Mouse (Mus musculus) large intestine, adult 2 months (tissue): Measurements from ENCODE around the gene Frmd4a. TPM values are rescaled to one million over a fixed set of nuclear protein-coding genes. Genes with fewer than 3 reads are reported as not detected.

Experiments used
- DNase-seq: peaks from one replicate; pipeline ENCODE4 v3.0.0-alpha.2; 2012; ENCODE audit warnings: low read depth, low spot score
- WGBS: fragments of 180-500 bp; shearing (Covaris S2); methylation state at CpG from one replicate; pipeline ENCODE4 v1.1.7; 2018; 5-methylcytosine and 5-hydroxymethylcytosine counted together
- polyA plus RNA-seq: library from polyadenylated mRNA; depleted of rRNA; stranded (reverse); fragments of >200 nt; gene quantifications from 2 replicates; pipeline ENCODE4 v1.2.3, GENCODE M21; 2012

Gene Frmd4a
- polyA plus RNA-seq, 1 experiment: 2.6 TPM

DNA sequence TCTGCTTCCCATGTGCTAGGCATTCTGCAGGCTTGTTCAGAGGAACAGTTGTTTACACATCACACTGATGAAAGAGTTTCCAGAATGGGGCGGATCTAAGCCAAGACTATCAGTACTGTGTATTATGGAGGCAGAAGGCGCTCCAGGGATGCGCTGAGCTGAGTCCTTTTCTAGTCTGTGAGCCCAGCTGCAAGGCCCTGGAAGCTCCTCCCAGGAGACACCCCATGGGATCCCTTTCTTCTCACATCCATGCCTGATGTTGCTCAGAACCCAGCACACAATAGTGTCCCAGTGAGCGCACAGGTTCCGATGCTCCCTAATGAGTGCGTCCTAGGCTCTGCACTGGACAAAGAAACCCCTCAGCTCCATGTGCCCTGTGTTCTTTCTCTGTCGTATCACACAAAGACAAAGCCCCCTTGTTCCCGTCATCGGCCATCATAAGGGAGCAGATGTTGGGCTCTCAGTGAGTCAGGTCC is 511.8 kb downstream of the Frmd4a start:
- DNase-seq: no peak
- 90% methylated on average over 9 of the region's 9 CpGs for whole genome bisulfite sequencing

DNA sequence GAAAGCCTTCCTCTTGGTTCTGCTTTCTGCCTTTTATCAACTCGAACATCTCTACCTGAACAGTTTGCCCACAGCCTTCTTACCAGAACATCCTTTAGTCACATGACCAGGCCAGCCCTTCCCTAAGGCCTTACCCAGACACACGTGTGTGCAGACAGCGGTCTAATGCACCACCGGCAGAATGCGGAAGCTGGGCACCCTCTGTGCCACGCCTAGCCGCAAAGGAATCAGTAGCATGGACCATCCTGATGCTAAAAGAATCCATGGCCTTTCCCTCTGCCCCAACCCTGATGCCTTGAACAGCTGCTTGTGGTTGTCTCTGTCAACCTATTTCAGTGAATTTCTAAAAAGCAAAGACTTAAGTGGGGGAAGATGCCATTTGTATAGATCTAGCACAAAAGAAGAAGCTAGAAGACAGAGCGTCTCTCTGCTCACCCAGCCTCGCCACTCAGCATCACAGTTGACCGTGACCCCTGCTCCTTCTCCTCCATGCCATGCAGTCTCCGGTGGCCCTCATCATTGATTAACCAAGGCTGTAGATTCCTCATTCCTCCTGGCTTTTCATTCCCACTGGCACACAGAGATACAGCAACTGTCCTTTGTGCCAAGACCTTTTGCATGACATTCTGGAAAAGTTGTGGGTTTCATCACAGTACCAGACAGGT is 514.1 kb downstream of the Frmd4a start:
- 54% methylated on average over 11 of the region's 11 CpGs for WGBS

DNA sequence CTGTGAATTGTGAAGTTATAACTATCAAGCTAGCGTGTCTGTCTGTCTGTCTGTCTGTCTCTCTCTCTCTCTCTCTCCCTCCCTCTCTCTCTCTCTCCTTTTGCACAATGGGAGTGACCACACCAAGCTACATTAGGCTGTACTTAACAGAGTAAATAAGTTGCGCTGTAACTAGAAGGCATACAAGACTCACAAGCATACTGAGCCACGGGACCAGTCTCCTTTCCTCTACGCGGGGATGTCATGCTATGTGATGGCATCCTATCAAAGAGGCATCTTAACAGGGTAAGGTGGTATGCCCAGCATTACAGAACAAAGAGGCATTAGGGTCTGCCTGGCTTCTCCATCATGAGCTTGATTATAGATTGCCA is 514.7 kb downstream of the Frmd4a start:
- no peak for DNase-seq

More for the DNA sequence above, 514.1 kb downstream of the Frmd4a start:
- no peak for DNase-seq

DNA sequence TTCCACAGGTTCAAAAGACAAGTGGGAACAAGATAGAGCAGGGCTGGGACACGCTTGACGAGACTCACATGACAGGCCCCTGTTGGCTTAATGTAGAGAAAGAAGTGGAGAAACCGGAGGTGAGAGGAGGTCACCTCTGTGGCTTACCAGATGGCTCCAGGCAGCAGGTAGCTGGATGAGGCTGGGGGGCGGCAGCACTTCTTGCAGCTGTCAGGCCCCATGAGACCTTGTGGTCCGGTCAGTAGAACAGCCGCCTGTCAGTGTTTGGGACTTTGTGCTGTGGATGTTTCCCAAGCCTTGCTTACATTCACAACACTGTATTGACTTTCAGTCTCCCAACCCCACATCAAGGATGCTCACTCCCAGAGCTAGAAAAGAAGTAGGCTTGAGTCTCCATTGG is 515.4 kb downstream of the Frmd4a start:
- 95% methylated on average over 6 of the region's 6 CpGs for WGBS

More for the DNA sequence above, 514.7 kb downstream of the Frmd4a start:
- WGBS: 74% methylated on average over 5 of the region's 5 CpGs

DNA sequence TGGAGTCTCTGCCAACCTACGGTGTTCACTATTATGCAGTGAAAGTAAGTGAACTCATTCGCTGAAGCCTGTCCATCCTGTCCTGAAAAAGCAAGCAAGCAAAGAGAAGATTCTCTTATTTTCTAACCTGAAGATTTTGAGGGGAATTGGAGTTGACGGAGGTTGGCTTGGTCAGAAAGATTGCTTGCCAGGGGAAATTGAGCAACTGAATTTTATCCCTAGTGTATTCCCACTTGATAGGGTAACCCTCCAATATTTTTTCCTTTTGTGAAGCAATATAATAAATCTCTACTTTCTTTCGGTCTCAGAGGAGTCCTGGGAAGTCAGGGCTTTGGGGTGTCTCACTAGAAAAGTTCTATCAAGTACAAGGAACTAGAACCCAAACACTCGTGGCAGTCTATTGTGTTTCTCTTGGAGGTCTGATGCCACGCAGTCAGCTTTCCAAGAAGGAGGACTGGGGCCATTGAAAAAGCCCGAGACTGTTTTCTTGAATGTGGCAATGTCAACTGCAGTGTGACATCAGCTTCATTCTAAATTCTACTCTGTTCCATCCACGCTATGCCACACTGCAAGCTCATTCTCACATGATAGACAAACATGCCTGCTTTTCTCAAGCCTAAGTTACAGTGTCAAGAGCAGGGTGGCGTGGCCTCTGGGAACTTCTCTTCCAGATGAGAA is 517.8 kb downstream of the Frmd4a start:
- WGBS: 88% methylated on average over 9 of the region's 9 CpGs
- no peak for DNase-seq

More for the DNA sequence above, 515.4 kb downstream of the Frmd4a start:
- no peak for DNase-seq

DNA sequence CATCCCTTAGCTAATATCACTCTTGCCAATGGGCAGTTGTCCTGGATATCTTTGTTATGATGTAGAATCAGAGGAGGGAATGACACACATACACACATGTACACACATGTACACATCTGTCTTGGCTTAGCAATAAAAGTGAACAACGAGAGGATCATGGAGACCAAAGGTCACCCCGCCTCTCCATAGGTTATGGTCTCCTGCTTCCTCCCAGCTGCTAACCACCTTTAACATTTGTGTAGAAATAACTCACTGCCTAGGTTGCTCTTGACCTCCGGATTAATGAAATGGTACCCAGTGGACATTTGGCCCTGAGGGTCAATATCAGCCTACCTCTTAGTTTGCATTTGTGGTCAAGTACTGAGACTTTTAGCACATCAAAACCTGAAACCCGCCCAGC is 523.8 kb downstream of the Frmd4a start:
- 47% methylated on average over 4 of the region's 4 CpGs for WGBS
- no peak for DNase-seq

DNA sequence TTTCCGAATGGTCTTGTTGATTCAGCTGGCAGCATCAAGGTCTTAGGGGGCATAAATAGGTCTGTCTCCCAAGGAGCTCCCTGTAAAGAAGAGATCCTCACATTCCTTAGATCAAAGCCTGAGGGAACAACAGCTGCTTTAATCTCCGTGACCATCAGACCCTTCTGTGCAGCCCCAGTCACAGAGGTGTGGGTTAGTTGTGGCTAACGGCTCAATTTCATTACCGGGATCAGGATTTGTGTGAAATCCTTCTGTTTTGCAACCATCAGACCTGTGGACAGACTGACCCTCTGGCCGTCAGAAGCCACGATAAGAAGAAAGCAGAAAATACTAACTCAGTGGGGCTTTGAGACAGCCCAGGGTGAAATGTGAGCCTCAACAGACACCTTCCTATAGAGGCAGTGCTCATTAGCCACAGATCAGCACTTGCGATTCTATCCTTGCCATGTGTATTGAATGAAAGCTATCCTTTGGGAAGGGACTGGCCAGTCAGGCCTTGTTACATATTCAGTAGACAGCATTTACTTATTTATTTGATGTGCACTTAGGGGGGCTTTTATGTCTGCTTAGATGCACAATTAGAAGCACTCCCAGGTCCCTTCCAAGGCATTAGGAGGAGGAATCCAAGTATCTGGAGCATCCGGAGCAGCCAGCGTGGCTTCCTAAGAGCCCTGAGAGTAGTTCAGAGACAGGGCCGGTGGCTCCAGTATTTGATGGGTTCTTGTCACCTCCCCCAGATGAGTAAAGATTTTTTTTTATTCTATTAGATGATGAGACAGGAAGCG is 524.5 kb downstream of the Frmd4a start:
- DNase-seq: no peak
- WGBS: 78% methylated on average over 11 of the region's 11 CpGs

DNA sequence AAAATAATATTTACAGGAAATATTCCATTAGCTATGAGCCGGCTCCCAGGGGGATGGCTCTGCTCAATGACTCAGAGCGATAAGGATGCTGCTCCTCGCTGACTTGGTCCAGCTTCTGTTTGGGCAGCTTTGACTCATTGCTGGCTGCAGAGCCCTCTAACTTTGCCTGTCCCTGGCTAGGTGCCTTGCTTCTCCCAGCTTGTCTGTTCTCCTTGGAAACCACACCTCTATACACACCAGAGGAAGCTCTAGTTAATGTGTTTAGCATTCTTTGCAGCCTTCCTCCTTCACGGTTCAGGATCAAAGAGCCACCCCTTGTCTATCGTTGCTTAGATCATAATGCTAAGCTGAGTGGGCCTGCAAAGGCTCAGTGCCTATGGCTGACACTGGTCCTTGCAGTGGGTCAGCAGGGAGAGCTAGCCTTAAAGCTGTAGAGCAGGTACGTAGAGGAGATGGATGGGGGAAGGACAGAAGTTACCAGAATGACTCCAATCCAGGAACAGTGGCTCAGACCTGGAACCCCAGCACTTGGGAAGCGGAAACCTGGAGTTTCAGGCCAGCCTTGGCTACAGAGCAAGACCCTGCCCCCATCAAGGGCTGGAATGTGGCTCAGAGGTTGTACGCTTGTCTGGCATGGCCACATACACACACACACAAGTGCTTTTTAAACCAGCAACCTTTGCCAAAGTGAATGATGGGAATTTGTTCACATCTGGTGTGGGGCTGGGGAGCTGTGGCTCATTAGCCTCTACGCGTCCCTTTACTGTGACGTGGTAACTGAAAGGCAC is 525.3 kb downstream of the Frmd4a start:
- WGBS: 52% methylated on average over 11 of the region's 11 CpGs
- DNase-seq: no peak

DNA sequence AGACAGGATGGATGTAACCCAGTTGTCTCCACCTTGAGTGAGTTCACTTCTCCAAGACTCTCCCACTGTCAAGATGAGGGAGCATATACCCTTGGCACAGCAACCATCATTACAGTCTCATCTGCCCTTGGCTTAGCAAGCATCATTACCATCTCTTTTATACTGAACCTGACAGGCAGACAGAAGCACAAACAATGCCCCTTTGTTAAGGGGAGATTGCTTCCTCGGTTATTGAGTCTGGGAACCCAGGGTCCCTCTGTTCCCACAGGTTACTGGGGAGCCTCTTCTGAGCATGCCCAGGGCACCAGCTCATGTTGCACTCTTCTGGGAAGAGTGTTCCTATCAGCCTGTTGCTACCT is 525.9 kb downstream of the Frmd4a start:
- WGBS: 25% methylated on average over 1 of the region's 1 CpGs
- no peak for DNase-seq

DNA sequence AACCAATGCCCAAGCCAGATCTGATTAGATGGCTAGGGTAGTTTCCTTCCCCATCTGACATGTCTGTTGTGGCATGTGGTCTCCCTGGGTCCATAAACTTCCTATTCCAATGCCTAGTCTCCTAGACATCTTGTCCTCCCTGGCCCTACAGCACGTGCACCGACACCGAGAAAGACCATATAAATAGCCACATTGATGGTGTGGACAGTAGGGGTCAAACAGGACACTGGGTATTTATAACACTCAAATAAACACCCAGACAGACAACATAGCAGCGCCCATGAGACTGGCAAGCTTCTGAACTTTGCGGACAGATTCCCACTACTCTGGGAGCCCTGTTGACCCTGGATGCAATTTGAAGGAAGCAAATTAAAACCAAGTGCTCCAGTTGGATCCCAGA is 526.8 kb downstream of the Frmd4a start:
- no peak for DNase-seq
- 93% methylated on average over 5 of the region's 5 CpGs for WGBS

DNA sequence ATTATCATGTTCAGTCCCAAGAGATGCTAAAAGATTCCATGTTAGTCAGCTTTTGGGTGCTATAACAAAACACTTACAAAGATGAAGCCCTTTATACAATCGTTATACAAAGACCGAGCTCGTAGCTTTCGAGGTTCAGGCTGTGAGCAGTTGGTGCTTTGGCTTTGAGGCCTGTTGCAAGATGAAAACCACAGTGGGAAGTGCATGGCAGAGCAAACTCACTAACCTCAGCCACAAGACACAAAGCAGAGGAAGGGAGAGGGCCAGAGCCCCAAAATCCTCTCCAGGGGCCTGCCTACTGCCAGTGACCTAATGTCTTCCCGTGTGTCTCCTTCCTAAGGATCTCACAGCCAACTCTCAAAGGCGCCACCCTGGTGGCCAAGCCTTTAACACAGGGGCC is 527.7 kb downstream of the Frmd4a start:
- 91% methylated on average over 6 of the region's 6 CpGs for WGBS
- DNase-seq: no peak

DNA sequence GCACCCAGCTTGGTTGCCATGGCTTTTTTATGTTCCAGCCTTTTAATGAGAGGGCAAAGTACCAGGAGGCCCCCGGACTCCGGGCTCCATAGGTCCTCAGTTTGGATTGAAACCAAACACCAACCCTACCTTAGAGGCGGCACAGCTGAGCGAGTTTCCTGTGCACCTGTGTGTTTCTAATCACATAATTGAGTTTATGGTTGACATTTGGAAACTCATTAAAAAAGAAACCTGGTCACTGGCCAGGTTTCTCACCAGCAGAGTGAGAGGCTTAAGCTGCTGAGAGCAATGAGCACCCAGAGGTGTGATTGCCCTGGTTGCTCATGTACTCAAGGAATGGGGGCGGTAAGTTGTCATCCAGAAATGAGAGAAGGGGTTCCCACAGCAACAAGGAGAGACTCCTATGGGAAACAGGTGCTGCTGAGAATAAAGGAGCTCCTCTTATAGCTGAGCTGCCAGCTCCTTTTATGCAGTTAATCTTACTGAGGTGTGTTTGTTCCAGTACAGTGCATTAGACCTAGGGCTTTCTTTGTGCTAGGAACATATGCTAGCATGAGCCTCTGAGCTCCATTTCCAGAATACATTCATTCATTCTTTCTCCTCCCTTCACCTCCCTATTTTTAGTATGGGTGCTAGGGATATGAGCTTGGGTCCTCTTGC is 529.6 kb downstream of the Frmd4a start:
- DNase-seq: no peak
- 27% methylated on average over 5 of the region's 5 CpGs for WGBS

DNA sequence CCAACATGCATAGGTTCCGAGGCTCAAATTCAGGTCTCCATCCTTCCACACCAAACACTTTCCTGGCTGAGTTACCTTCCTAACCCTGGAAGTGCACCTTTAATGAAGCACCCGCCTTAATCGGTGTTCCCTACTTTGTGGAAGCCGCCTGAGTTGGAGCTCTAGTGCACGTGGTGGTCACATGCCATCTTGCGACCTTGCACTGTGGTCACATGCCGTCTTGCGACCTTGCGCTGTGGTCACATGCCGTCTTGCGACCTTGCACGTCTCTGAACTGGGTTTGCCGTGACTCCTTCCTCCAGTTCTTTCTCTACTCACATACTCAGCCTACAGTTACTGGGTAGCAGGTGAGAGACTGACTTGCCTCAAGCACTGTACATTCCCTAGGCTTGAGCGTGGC is 531.8 kb downstream of the Frmd4a start:
- 92% methylated on average over 14 of the region's 14 CpGs for WGBS
- DNase-seq: no peak

DNA sequence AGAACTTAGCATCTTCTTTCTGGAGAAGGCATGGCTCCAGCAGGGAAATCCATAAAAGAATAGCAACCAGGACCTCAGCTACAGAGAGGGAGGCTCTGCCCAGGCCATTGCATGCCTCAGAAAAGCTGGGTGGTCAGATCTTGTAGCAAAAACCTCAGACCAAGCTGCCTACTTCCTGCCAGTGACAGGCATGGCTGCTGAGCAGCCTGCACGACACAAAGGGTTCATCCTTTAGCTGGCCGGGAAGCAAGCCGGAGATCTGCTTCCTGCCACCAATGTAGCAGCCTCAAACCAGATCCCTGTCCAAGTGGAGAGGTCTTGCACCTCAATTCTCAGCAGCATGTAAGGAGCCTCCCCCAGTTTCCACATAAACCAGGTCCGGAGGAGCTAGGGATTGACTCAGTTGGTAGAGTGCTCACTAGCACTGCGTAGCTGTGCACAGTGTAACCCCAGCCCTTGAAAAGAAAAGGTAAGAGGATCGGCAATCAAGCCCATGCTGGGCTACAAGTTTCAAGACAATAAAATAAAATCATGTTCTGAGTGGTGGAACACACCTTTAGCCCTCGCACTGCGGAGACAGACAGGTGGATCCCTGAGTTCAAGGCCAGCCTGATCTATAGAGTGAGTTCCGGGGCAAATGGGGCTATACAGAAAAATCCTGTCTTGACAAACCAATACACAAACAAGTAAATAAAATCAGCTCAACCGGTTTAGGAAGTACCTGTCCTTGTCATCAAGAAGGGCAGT is 532.7 kb downstream of the Frmd4a start:
- DNase-seq: no peak
- 85% methylated on average over 10 of the region's 10 CpGs for WGBS

DNA sequence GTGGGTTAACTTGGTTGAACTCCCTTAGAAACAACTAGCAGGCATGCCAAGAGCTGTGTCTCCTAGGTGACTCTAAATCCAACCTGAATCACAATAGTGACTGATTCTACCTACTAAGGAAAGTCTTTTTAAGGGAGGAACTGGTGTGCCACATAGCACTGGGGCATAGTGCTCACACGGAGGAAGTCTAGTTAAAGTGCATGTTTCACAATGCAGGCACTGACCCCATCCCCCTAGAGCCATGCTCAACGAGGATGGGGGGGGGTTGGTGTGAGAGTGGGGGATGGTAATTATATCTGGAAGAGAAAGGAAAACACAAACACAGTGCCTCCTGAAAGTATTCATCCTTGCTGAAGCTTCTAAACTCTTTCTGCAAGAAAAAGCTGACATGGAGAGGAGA is 533.9 kb downstream of the Frmd4a start:
- no peak for DNase-seq
- 40% methylated on average over 2 of the region's 2 CpGs for WGBS

DNA sequence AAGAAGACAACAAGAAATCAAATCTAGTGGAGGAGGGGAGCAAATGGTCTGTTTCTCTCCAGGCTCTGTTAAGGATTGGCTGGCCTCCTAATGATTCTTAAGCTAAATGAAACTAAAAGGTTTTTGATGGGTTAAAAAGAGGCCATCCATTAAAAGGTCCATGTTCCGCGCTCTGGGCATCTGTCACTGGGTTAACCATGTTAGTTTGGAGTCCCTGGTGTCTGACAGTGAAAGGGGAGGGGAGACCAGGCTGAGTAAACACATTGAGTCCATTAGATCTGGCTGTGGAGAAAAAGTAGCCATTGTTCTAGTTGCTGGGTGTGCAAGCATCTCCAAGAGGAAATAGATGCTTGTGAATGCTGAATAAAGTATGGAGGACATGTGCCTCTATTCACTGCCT is 534.3 kb downstream of the Frmd4a start:
- WGBS: 93% methylated on average over 2 of the region's 2 CpGs
- DNase-seq: no peak

DNA sequence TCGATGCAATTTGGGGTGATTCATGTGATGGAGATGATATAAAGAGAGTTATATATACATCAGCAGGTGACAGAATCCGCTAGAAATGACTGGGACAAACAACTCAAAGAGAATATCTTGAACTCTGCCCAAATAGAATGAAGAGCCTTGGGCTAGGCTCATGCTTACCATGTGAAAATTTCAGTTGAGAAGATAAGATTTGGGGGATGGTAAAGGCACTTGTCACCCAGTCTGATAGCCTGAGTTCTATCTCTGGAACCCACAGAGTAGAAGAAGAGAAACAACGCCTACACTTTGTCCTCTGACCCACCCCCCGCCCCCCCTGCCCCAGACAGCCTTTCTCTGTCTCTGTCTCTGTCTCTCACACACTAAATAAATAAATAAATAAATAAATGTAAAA is 535.0 kb downstream of the Frmd4a start:
- 90% methylated on average over 4 of the region's 4 CpGs for WGBS
- DNase-seq: no peak

DNA sequence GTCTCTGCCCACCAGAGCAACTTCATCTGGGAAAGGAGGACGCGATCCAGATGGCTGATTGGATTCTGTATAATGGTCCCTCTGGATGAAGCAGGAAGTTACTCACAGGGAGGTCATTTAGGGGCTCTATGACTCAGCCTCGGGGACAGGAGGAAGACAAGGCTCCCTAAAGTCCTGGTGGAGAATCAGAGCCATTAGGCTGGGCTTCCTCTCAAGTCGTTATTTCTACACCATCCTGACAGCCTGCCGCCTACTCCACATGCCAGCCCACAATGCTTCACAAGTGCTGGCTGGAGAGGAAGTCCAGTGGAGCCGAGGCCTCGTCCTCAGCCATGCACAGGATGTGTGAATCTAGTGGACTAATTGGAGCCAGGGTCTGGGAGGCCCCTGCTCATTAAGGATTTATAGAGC is 537.7 kb downstream of the Frmd4a start:
- 51% methylated on average over 7 of the region's 7 CpGs for WGBS
- DNase-seq: no peak

DNA sequence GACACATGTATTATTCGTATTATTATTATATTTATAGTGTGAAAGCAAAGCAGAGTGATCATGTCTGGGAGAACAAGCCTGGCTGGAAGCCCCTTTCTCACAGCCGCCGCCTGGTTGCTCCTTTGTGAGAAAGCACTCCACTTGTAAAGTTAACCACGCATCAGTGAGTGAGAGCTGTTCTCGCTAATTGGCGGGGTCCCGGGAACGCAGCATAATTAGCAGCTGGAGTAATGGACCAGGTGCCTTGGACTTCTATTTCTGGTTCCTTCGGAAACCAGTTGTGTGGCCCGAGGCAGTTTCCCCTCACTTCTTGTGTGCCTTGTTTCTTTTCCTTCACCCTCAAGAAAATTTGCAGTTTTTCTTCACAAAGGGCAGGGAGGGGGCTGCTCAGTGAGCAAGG is 538.7 kb downstream of the Frmd4a start:
- WGBS: 83% methylated on average over 10 of the region's 10 CpGs
- no peak for DNase-seq
